In the genomic region with DNA sequence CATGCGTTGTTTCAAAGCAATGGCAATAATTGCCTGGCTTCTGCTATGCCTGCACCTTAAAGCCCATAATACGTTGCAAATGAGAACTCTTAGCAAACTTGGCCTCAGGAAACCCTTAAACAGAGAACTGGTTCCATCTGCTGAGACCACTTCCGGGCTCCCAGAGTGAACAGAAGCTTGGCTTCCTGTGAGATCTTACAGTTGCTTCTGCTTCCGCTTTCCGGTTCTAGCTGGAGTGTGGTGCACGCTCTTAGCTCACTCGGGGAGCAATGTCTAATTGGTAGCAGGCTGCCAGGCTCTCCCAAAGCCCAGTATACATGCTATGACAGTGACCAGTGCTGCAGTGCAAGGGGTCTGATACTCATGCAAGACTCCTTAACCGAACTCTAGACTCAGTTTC, we compare ENCODE assay signal across 9 mouse cellular contexts.
DNase-seq lines count a peak whose midpoint lies in the region; ATAC-seq and TF ChIP-seq lines count a peak whose summit lies in the region.
"Had no signal": no experiment of that assay in that cellular context is flagged by ENCODE, and none has a peak within 500 bp of the region (broad histone marks: within the 10 kb centered on the region; RNA-seq: fewer than 3 reads in every experiment).

No protein-coding gene starts in this region.

- no peak overlapping the region for H3K4me3 ChIP-seq in midbrain, embryonic 11.5 days (ENCODE audit: low read depth, low read length)
- no peak overlapping the region for H3K4me3 ChIP-seq in midbrain, postnatal 0 days (ENCODE audit: low read depth, low read length)
- no peak overlapping the region for H3K4me3 ChIP-seq in hindbrain, embryonic 13.5 days
- H3K4me3 ChIP-seq in forebrain, postnatal 0 days (ENCODE audit: low read depth, low read length) = no peak overlapping the region
- H3K4me3 ChIP-seq: left cerebral cortex, adult 2 months had no signal

- WGBS in midbrain, embryonic 11.5 days = 88% methylated on average over 8 of the region's 8 CpGs
- WGBS in midbrain, postnatal 0 days = 88% methylated on average over 8 of the region's 8 CpGs
- WGBS in hindbrain, embryonic 13.5 days = 88% methylated on average over 8 of the region's 8 CpGs
- 79% methylated on average over 8 of the region's 8 CpGs for WGBS in forebrain, postnatal 0 days

- H3K4me1 ChIP-seq in midbrain, embryonic 11.5 days (ENCODE audit: control insufficient read depth, insufficient read depth, low read length) = no peaks in the 10 kb centered on the region
- H3K4me1 ChIP-seq in midbrain, postnatal 0 days (ENCODE audit: insufficient read depth, low read length) = no peaks in the 10 kb centered on the region
- no peaks in the 10 kb centered on the region for H3K4me1 ChIP-seq in hindbrain, embryonic 13.5 days (replicated peaks)
- no peaks in the 10 kb centered on the region for H3K4me1 ChIP-seq in forebrain, postnatal 0 days (ENCODE audit: insufficient read depth)

- H3K9ac ChIP-seq in midbrain, embryonic 11.5 days (ENCODE audit: low read length) = no peak overlapping the region
- no peak overlapping the region for H3K9ac ChIP-seq in midbrain, postnatal 0 days (replicated peaks; ENCODE audit: low read length, poor library complexity, severe bottlenecking)
- no peak overlapping the region for H3K9ac ChIP-seq in hindbrain, embryonic 13.5 days
- H3K9ac ChIP-seq in forebrain, postnatal 0 days = no peak overlapping the region

- H3K9me3 ChIP-seq in midbrain, embryonic 11.5 days (ENCODE audit: control insufficient read depth, low read length) = no peaks in the 10 kb centered on the region
- no peaks in the 10 kb centered on the region for H3K9me3 ChIP-seq in midbrain, postnatal 0 days (ENCODE audit: low read length)
- H3K9me3 ChIP-seq in hindbrain, embryonic 13.5 days = 0 out of 2 replicates have a peak, but pooled peaks cover 3% of the 10 kb centered on the region
- no peaks in the 10 kb centered on the region for H3K9me3 ChIP-seq in forebrain, postnatal 0 days (ENCODE audit: low read length)

- H3K27me3 ChIP-seq in midbrain, embryonic 11.5 days (ENCODE audit: control insufficient read depth, insufficient read depth, low read length) = no peaks in the 10 kb centered on the region
- H3K27me3 ChIP-seq in midbrain, postnatal 0 days (ENCODE audit: insufficient read depth, low read length) = no peaks in the 10 kb centered on the region
- no peaks in the 10 kb centered on the region for H3K27me3 ChIP-seq in hindbrain, embryonic 13.5 days
- H3K27me3 ChIP-seq in forebrain, postnatal 0 days (ENCODE audit: insufficient read depth, low read length) = no peaks in the 10 kb centered on the region

- DNase-seq in midbrain, embryonic 11.5 days (ENCODE audit: low spot score, missing footprints) = peak; percentile 41
- DNase-seq in midbrain, postnatal 0 days (ENCODE audit: low spot score) = no peak
- peak; percentile 71 for DNase-seq in induced T-regulatory cell, adult 2 months (ENCODE audit: low read depth)
- peak; percentile 16 to 20 for DNase-seq in monocyte, adult 2 months (ENCODE audit: low read depth in 1 of 2, low spot score in 2 of 2)
- DNase-seq in thymus, postnatal 4 days = peak; percentile 59
- no peak for DNase-seq in embryo, embryonic 10.5 days (ENCODE audit: low spot score)
- DNase-seq in forebrain, postnatal 0 days = no peak

- no peak for ATAC-seq in midbrain, embryonic 11.5 days (ENCODE audit: low FRiP score)
- no peak for ATAC-seq in midbrain, postnatal 0 days (ENCODE audit: low FRiP score)
- no peak for ATAC-seq in hindbrain, embryonic 13.5 days (ENCODE audit: low FRiP score)
- ATAC-seq in forebrain, postnatal 0 days = no peak

- H3K4me2 ChIP-seq in midbrain, embryonic 11.5 days = no peak overlapping the region
- no peak overlapping the region for H3K4me2 ChIP-seq in midbrain, postnatal 0 days (ENCODE audit: low read depth, low read length, poor library complexity, severe bottlenecking)
- H3K4me2 ChIP-seq in hindbrain, embryonic 13.5 days = no peak overlapping the region
- H3K4me2 ChIP-seq in forebrain, postnatal 0 days (ENCODE audit: low read depth) = no peak overlapping the region

- TF ChIP-seq CTCF in midbrain, postnatal 0 days (IDR thresholded peaks at IDR 0.05) = no peak
- no peak for TF ChIP-seq CTCF in forebrain, postnatal 0 days (IDR thresholded peaks at IDR 0.05; ENCODE audit: low read depth)

- H3K36me3 ChIP-seq in midbrain, embryonic 11.5 days (ENCODE audit: control insufficient read depth, insufficient read depth, low read length) = no peaks in the 10 kb centered on the region
- H3K36me3 ChIP-seq in midbrain, postnatal 0 days (ENCODE audit: insufficient read depth, low read length) = no peaks in the 10 kb centered on the region
- no peaks in the 10 kb centered on the region for H3K36me3 ChIP-seq in hindbrain, embryonic 13.5 days
- no peaks in the 10 kb centered on the region for H3K36me3 ChIP-seq in forebrain, postnatal 0 days (ENCODE audit: insufficient read depth)

- H3K27ac ChIP-seq in midbrain, embryonic 11.5 days (ENCODE audit: low read depth, low read length) = no peak overlapping the region
- no peak overlapping the region for H3K27ac ChIP-seq in midbrain, postnatal 0 days (ENCODE audit: low read depth, low read length)
- H3K27ac ChIP-seq in hindbrain, embryonic 13.5 days = no peak overlapping the region
- H3K27ac ChIP-seq in forebrain, postnatal 0 days (ENCODE audit: low read depth, low read length) = no peak overlapping the region
- H3K27ac ChIP-seq: left cerebral cortex, adult 2 months had no signal

Comparison
In these comparisons a context has a peak if more than half of its experiments do, and no peak if none do; other contexts are left out.
1. DNase-seq: peak in midbrain, embryonic 11.5 days (single experiment), induced T-regulatory cell, adult 2 months (single experiment), monocyte, adult 2 months (2 of 2) and thymus, postnatal 4 days (single experiment); none in midbrain, postnatal 0 days (single experiment), embryo, embryonic 10.5 days (single experiment) and forebrain, postnatal 0 days (single experiment).